Mouse (Mus musculus): ENCODE results near the gene Limd1. TPM values are rescaled to one million over a fixed set of nuclear protein-coding genes. Genes with fewer than 3 reads are reported as not detected.

The Limd1 gene
- total RNA-seq, 2 experiments from 2014 or later = 49.6 to 53.5 TPM

GRCm38 (mm10) chr9:123539093-123539492 is 60.6 kb downstream of the Limd1 start:
- intact Hi-C loops (cut with DNase I) = no loop called here
- DNase-seq = no peak

DNA sequence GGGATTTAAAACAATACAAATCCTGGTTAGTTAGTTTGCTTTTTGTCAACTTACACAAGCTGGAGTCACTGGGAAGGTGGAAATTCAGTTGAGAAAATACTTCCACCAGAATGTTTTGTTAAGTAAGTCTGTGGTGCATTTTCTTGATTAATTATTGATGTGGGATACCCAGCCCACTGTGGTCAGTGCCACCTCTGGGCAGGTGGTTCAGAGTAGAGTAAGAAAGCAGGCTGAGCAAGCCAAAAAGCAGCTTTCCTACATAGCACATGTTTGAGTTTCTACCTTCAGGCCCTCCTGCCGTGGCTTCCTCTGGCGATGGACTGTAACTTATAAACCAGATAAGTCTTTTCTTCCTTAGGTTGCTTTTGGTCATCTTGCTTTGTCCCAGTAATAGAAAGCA is 61.3 kb downstream of the Limd1 start:
- no peak for DNase-seq
- intact Hi-C loops (cut with DNase I) = no loop called here

- no peak for DNase-seq
- intact Hi-C loops (cut with DNase I) = no loop called here
Observed at GRCm38 (mm10) chr9:123554599-123554998, 76.1 kb downstream of the Limd1 start.

Other genes with a start within 250 kb of the Limd1 start
- 10 to 100 TPM; 15.9 to 16.6 TPM for gene Tmem158, start 217.9 kb upstream of the Limd1 start, total RNA-seq (2021)
- 10 to 100 TPM; 49.8 to 50.8 TPM for gene Lars2, start 111.8 kb upstream of the Limd1 start, total RNA-seq (2021)
- gene Sacm1l, start 51.1 kb downstream of the Limd1 start, total RNA-seq (2021) = 10 to 100 TPM; 43.5 to 45.3 TPM
- not detected for gene Slc6a20b, start 153.9 kb downstream of the Limd1 start, total RNA-seq (2021)
- gene Ccr9, start 199.7 kb downstream of the Limd1 start, total RNA-seq (2021) = under 1 TPM; 0.42 to 0.62 TPM
- gene Slc6a20a, start 200.2 kb downstream of the Limd1 start, total RNA-seq (2021) = not detected
- gene Lztfl1, start 239.0 kb downstream of the Limd1 start, total RNA-seq (2021) = 10 to 100 TPM; 38.3 to 42.2 TPM

Measured in heart, postnatal 10 days (tissue).